Mouse (Mus musculus) lung, postnatal 0 days (tissue): ENCODE measurements around the gene Slc44a4. TPM values are rescaled to one million over a fixed set of nuclear protein-coding genes. Genes with fewer than 3 reads are reported as not detected.
A peak's percentile ranks its signal among the peaks of the same experiment; 100 is the strongest.

Source experiments
- ATAC-seq: fragments of 200-750 bp; cut with Nextera tagmentation; 2 replicates; pipeline ENCODE4 v1.8.0; 2017; ENCODE audit warnings: moderate library complexity
- DNase-seq: peaks from one replicate; pipeline ENCODE4 v3.0.0-alpha.2; 2016; ENCODE audit warnings: low spot score
- H3K27ac ChIP-seq: fragments of 300-500 bp; sonication (generic); 2 replicates; pipeline ENCODE4 v1.5.1; 2014; ENCODE audit warnings: antibody characterized with exemption, mild to moderate bottlenecking, low read length, mixed read lengths
- H3K27me3 ChIP-seq: fragments of 300-500 bp; sonication (generic); replicated peaks from 2 replicates; pipeline ENCODE4 v1.6.1; 2014; ENCODE audit warnings: low read length, mixed read lengths; ENCODE audit not compliant: insufficient read depth
- H3K36me3 ChIP-seq: fragments of 300-500 bp; sonication (generic); 2 replicates; pipeline ENCODE4 v1.6.1; 2014; ENCODE audit warnings: low read length, mixed read lengths; ENCODE audit not compliant: insufficient read depth
- H3K4me1 ChIP-seq: fragments of 300-500 bp; sonication (generic); 2 replicates; pipeline ENCODE4 v1.6.1; 2014; ENCODE audit warnings: antibody characterized with exemption, low read depth, low read length, mixed read lengths; ENCODE audit not compliant: insufficient read depth
- H3K4me2 ChIP-seq: fragments of 300-500 bp; sonication (generic); replicated peaks from 2 replicates; pipeline ENCODE4 v1.6.1; 2014; ENCODE audit warnings: low read depth, mild to moderate bottlenecking, low read length, moderate library complexity, mixed read lengths
- H3K4me3 ChIP-seq: fragments of 300-500 bp; sonication (generic); 2 replicates; pipeline ENCODE4 v1.5.1; 2014; ENCODE audit warnings: low read depth, low read length
- H3K9ac ChIP-seq: fragments of 300-500 bp; sonication (generic); replicated peaks from 2 replicates; pipeline ENCODE4 v1.6.1; 2014; ENCODE audit warnings: low read depth, mild to moderate bottlenecking
- H3K9me3 ChIP-seq: fragments of 300-500 bp; sonication (generic); 2 replicates; pipeline ENCODE4 v1.6.1; 2016; ENCODE audit warnings: low read length, mixed read lengths
- CTCF ChIP-seq: IDR thresholded peaks from 2 replicates; pipeline ENCODE4 v1.5.1; 2016; ENCODE audit warnings: antibody characterized with exemption, mild to moderate bottlenecking
- EP300 ChIP-seq: IDR thresholded peaks from 2 replicates; pipeline ENCODE4 v1.6.1; 2016; ENCODE audit warnings: antibody characterized with exemption, mild to moderate bottlenecking, control low read depth
- WGBS: fragments of 180-500 bp; shearing (Covaris S2); extraction: QIAGEN DNeasy Blood & Tissue Kit; methylation state at CpG from one replicate; pipeline ENCODE4 v1.1.7; 2014; 5-methylcytosine and 5-hydroxymethylcytosine counted together
- polyA plus RNA-seq: library from polyadenylated mRNA; unstranded; fragments of >200 nt; fragmentation: Nextera tagmentation; extraction: Ambion mirVana; gene quantifications from 2 replicates; pipeline ENCODE4 v1.2.1, GENCODE M21; 2015

The Slc44a4 gene
- polyA plus RNA-seq, 1 experiment from 2014 or later = 7.3 TPM

DNA sequence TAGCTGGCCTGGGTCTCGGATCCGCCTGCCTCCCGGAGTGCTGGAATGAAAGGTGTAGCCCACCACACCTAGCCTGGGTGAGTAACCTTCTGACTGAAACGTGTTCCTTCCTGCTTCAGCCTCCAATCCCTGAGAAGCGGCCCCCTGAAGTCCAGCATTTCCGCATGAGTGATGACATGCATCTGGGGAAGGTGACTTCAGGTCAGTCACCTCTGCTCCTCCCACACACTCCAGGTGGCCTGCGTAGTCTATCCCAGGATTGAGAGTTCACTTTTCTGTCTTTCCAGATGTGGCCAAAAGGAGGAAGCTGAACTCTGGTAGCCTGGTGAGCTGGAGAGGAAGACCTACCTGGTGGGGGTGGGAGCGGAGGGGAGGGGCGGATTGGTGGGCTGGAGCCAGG is 11.4 kb upstream of the Slc44a4 start:
- DNase-seq (no peak), ATAC-seq (no peak)
- Histone ChIP-seq H3K9me3 (no peaks in the 10 kb centered on the region), H3K4me3 (no peak overlapping the region), H3K36me3 (peaks cover 29% of the 10 kb centered on the region), H3K4me1 (no peaks in the 10 kb centered on the region), H3K9ac (no peak overlapping the region), H3K4me2 (no peak overlapping the region), H3K27ac (no peak overlapping the region), H3K27me3 (no peaks in the 10 kb centered on the region)
- 84% methylated on average over 9 of the region's 9 CpGs for WGBS
- no peak for TF ChIP-seq EP300
- TF ChIP-seq CTCF = no peak

DNA sequence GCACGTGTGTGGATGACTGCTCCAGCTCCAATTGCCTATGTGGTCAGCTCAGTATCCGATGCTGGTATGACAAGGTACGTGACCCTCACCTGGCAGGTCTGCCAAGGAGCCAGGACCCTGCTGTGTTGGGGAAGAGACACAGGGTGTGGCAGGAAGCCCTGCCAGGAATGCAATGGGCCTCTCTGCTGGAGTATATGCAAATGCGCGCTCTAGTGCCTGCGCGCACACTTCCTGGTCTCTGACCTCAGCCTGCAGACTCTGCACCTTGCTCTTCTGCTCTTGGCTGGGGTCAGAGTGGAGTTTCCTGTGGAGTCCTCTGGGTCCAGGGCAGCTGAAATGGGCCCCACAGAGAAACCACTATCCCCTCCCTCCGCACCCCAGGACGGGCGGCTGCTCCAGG is 3.3 kb upstream of the Slc44a4 start:
- Histone ChIP-seq H3K27ac (no peak overlapping the region), H3K9me3 (no peaks in the 10 kb centered on the region), H3K4me3 (no peak overlapping the region), H3K4me2 (no peak overlapping the region), H3K36me3 (peaks cover 50% of the 10 kb centered on the region), H3K27me3 (no peaks in the 10 kb centered on the region), H3K9ac (no peak overlapping the region), H3K4me1 (0 out of 2 replicates have a peak, but pooled peaks cover 4% of the 10 kb centered on the region)
- WGBS = 86% methylated on average over 10 of the region's 10 CpGs
- no peak for DNase-seq
- TF ChIP-seq CTCF (no peak), EP300 (no peak)
- ATAC-seq = no peak

DNA sequence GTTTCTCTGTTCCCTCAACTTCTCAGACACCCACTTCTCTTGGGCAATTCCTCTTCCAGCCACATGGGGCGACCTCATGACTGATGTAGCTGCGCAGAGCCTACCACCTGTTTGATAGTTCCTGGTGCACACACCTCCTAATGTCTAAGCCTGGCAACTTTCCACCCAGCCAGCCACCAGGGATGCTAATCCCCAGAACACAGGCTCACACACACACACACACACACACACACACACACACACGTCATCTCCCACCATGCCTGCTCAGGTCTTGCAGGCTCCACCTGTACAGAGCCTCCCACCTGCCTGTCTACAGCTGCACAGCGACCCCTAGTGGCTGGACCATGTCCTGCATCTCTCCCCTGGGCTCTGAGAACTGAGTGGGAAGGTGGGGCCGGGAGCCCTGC is 2.3 kb upstream of the Slc44a4 start:
- ATAC-seq = peak; percentile 79

DNA sequence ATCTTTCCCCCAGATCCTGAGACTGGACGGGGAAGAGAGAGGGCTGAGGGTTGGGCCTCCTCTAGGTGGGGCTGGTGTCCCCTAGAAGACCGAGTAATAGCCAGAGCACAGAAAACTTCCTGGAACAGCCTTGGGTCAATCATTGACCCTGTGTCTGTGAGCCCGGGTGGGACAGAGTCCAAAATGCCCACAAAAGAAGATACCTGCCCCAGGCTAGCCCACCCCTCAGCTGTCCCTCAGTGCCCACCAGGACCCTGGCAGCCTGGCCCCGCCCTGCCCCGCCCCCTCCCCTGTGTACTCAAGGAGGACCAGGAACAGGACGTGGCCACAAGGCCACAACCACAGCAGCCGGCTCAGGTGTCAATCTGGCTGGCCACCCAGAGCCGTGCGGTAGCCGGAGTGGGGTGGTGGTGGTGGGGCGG is 1.2 kb downstream of the Slc44a4 start:
- no peaks in the 10 kb centered on the region for H3K27me3 ChIP-seq
- peak; percentile 81 for DNase-seq
- peak; percentile 67 for ATAC-seq
- 0 out of 2 replicates have a peak, but pooled peaks cover 4% of the 10 kb centered on the region for H3K4me1 ChIP-seq
- peak; percentile 58 for TF ChIP-seq CTCF
- TF ChIP-seq EP300 = no peak
- peak overlapping the region; percentile 30; the same call in 1 of the 2 replicates for H3K4me2 ChIP-seq
- H3K27ac ChIP-seq = no peak overlapping the region
- H3K9ac ChIP-seq = no peak overlapping the region
- WGBS = 15% methylated on average over 11 of the region's 11 CpGs
- H3K4me3 ChIP-seq = no peak overlapping the region
- 0 out of 2 replicates have a peak, but pooled peaks cover 15% of the 10 kb centered on the region for H3K36me3 ChIP-seq
- H3K9me3 ChIP-seq = no peaks in the 10 kb centered on the region

More for the DNA sequence above, 2.3 kb upstream of the Slc44a4 start:
- Histone ChIP-seq H3K4me2 (no peak overlapping the region), H3K27ac (no peak overlapping the region), H3K9me3 (no peaks in the 10 kb centered on the region), H3K4me1 (0 out of 2 replicates have a peak, but pooled peaks cover 4% of the 10 kb centered on the region), H3K36me3 (peaks cover 40% of the 10 kb centered on the region), H3K27me3 (no peaks in the 10 kb centered on the region), H3K9ac (no peak overlapping the region), H3K4me3 (no peak overlapping the region)
- TF ChIP-seq CTCF = peak; percentile 98
- TF ChIP-seq EP300 = no peak
- DNase-seq = peak; percentile 74
- WGBS = 46% methylated on average over 5 of the region's 5 CpGs

DNA sequence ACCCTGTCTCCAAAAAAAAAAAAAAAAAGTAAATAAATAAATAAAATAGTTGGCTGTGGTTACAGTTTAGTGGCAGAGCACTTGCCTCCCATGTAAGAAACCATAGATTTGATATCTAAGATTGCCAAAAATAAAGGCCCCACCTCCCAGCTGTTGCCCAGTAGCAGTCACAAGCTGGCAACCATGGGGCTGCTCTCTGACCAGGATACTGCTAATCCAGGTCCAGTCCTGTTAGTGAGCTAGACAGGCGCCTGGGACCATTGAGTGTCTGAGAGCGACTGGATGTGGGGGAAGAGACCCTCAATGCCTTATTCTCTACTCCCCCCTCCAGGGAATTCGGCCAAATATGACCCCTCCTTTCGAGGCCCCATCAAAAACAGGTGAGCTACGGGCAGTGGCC is 2.0 kb downstream of the Slc44a4 start:
- no peak overlapping the region for H3K4me3 ChIP-seq
- TF ChIP-seq CTCF (no peak), EP300 (no peak)
- no peak for ATAC-seq
- DNase-seq = no peak
- H3K9me3 ChIP-seq = no peaks in the 10 kb centered on the region
- H3K27ac ChIP-seq = no peak overlapping the region
- H3K27me3 ChIP-seq = no peaks in the 10 kb centered on the region
- H3K4me1 ChIP-seq = 0 out of 2 replicates have a peak, but pooled peaks cover 4% of the 10 kb centered on the region
- 85% methylated on average over 5 of the region's 5 CpGs for WGBS
- 0 out of 2 replicates have a peak, but pooled peaks cover 7% of the 10 kb centered on the region for H3K36me3 ChIP-seq
- no peak overlapping the region for H3K9ac ChIP-seq
- H3K4me2 ChIP-seq = no peak overlapping the region

DNA sequence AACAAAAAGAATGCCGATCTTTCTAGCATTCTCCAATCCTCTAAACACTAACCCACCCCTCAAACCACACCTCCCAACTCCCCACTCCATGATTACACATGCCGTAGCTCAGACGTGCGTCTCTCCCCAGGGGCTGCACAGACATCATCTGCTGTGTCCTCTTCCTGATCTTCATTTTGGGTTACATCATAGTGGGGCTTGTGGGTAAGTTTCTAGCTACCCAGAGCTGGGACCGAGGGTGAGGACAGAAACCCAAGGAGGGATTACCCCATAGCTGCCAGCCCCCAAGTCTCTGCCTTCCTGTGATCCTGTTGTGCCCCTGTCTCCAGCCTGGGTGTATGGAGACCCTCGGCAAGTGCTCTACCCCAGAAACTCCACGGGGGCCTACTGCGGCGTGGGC is 2.9 kb downstream of the Slc44a4 start:
- no peak overlapping the region for H3K4me3 ChIP-seq
- TF ChIP-seq CTCF (no peak), EP300 (no peak)
- ATAC-seq (no peak), DNase-seq (no peak)
- 0 out of 2 replicates have a peak, but pooled peaks cover 4% of the 10 kb centered on the region for H3K36me3 ChIP-seq
- H3K9ac ChIP-seq = no peak overlapping the region
- whole genome bisulfite sequencing = 79% methylated on average over 9 of the region's 9 CpGs
- no peak overlapping the region for H3K4me2 ChIP-seq
- no peaks in the 10 kb centered on the region for H3K27me3 ChIP-seq
- H3K27ac ChIP-seq = no peak overlapping the region
- 0 out of 2 replicates have a peak, but pooled peaks cover 4% of the 10 kb centered on the region for H3K4me1 ChIP-seq
- H3K9me3 ChIP-seq = no peaks in the 10 kb centered on the region

DNA sequence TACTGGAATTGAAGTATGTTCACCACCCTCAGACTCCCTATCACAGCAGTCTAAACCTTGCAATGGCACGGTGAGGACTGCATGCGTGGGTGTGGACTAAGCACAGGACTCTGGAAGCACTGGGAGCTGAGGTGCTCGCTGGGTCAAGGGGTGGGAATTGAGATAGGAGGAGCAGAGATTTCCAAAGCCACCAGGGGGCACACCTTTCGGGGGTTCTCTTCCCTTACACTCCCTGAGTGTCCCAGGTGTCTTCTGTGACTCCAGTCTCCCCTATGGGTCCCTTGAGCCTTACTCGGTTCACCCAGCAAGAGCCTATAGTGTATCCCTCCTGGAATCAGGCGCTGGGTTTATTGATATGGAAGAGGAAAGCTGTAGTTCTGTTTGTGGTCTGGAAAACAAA is 8.7 kb downstream of the Slc44a4 start:
- ATAC-seq (no peak), DNase-seq (no peak)
- Histone ChIP-seq H3K36me3 (no peaks in the 10 kb centered on the region), H3K27ac (no peak overlapping the region), H3K4me2 (no peak overlapping the region), H3K9ac (no peak overlapping the region), H3K4me3 (no peak overlapping the region), H3K9me3 (no peaks in the 10 kb centered on the region), H3K27me3 (no peaks in the 10 kb centered on the region), H3K4me1 (no peaks in the 10 kb centered on the region)
- WGBS = 55% methylated on average over 6 of the region's 6 CpGs
- TF ChIP-seq CTCF (peak; percentile 34; the same call in 1 of the 2 replicates), EP300 (no peak)
